Mouse (Mus musculus): ENCODE results near the gene Rapsn. TPM values are rescaled to one million over a fixed set of nuclear protein-coding genes. Genes with fewer than 3 reads are reported as not detected.

Gene Rapsn
- polyA plus RNA-seq, 1 experiment from 2014 or later, result 6.3 TPM

Other genes with a start within 250 kb of the Rapsn start
- gene Mtch2, start 188.5 kb upstream of the Rapsn start, polyA plus RNA-seq (2018), result 83.8 to 94.4 TPM (median 87.4 TPM) in 3 replicates
- not detected in 3 replicates for gene C1qtnf4, start 149.8 kb upstream of the Rapsn start, polyA plus RNA-seq (2018)
- 11.7 to 17.7 TPM (median 14.4 TPM) in 3 replicates for gene Kbtbd4, start 130.9 kb upstream of the Rapsn start, polyA plus RNA-seq (2018)
- 67.4 to 116 TPM (median 113 TPM) in 3 replicates for gene Ndufs3, start 130.8 kb upstream of the Rapsn start, polyA plus RNA-seq (2018)
- gene Celf1, start 95.2 kb upstream of the Rapsn start, polyA plus RNA-seq (2018), result 34.7 to 38.9 TPM (median 36.7 TPM) in 3 replicates
- gene Psmc3, start 18.4 kb downstream of the Rapsn start, polyA plus RNA-seq (2018), result 149 to 321 TPM (median 192 TPM) in 3 replicates
- gene Slc39a13, start 34.8 kb downstream of the Rapsn start, polyA plus RNA-seq (2018), result 19.8 to 23.0 TPM (median 21.8 TPM) in 3 replicates
- 298 to 440 TPM (median 373 TPM) in 3 replicates for gene Spi1, start 46.8 kb downstream of the Rapsn start, polyA plus RNA-seq (2018)
- gene Mybpc3, start 82.5 kb downstream of the Rapsn start, polyA plus RNA-seq (2018), result 0.09 to 0.11 TPM in 2 of 3 replicates, not detected in the other
- 26.3 to 50.4 TPM (median 31.9 TPM) in 3 replicates for gene Madd, start 148.2 kb downstream of the Rapsn start, polyA plus RNA-seq (2018)
- gene Nr1h3, start 167.2 kb downstream of the Rapsn start, polyA plus RNA-seq (2018), result 28.4 to 67.5 TPM (median 35.9 TPM) in 3 replicates
- 154 to 178 TPM (median 169 TPM) in 3 replicates for gene Acp2, start 167.3 kb downstream of the Rapsn start, polyA plus RNA-seq (2018)
- 1.8 to 5.3 TPM (median 5.2 TPM) in 3 replicates for gene Ddb2, start 201.4 kb downstream of the Rapsn start, polyA plus RNA-seq (2018)
- 0.36 to 0.87 TPM (median 0.65 TPM) in 3 replicates for gene Pacsin3, start 220.3 kb downstream of the Rapsn start, polyA plus RNA-seq (2018)
- gene Arfgap2, start 229.4 kb downstream of the Rapsn start, polyA plus RNA-seq (2018), result 43.0 to 54.0 TPM (median 48.7 TPM) in 3 replicates